Mouse (Mus musculus) hindbrain, embryonic 11.5 days (tissue): Measurements from ENCODE around the gene Sla2. TPM values are rescaled to one million over a fixed set of nuclear protein-coding genes. Genes with fewer than 3 reads are reported as not detected.
A peak's percentile ranks its signal among the peaks of the same experiment; 100 is the strongest.

Experiments
- ATAC-seq: fragments of 200-750 bp; cut with Nextera tagmentation; 2 replicates; pipeline ENCODE4 v1.8.0; 2017; ENCODE audit warnings: mild to moderate bottlenecking, moderate TSS enrichment, moderate library complexity; ENCODE audit not compliant: low FRiP score
- DNase-seq: peaks from one replicate; pipeline ENCODE4 v3.0.0-alpha.2; 2015; ENCODE audit warnings: low spot score
- H3K27ac ChIP-seq: fragments of 300-500 bp; sonication (generic); 2 replicates; pipeline ENCODE4 v1.5.1; 2014; ENCODE audit warnings: mild to moderate bottlenecking, low read depth, low read length
- H3K27me3 ChIP-seq: fragments of 300-500 bp; sonication (generic); 2 replicates; pipeline ENCODE4 v1.6.1; 2014; ENCODE audit warnings: mild to moderate bottlenecking, low read length, moderate library complexity, mixed read lengths; ENCODE audit not compliant: control insufficient read depth, insufficient read depth
- H3K36me3 ChIP-seq: fragments of 300-500 bp; sonication (generic); 2 replicates; pipeline ENCODE4 v1.6.1; 2014; ENCODE audit warnings: mild to moderate bottlenecking, low read length, moderate library complexity, mixed read lengths; ENCODE audit not compliant: control insufficient read depth, insufficient read depth
- H3K4me1 ChIP-seq: fragments of 300-500 bp; sonication (generic); replicated peaks from 2 replicates; pipeline ENCODE4 v1.6.1; 2014; ENCODE audit warnings: low read length, mixed read lengths; ENCODE audit not compliant: control insufficient read depth, insufficient read depth
- H3K4me2 ChIP-seq: fragments of 300-500 bp; sonication (generic); replicated peaks from 2 replicates; pipeline ENCODE4 v1.6.1; 2014; ENCODE audit warnings: mild to moderate bottlenecking, low read depth, low read length
- H3K4me3 ChIP-seq: fragments of 300-500 bp; sonication (generic); 2 replicates; pipeline ENCODE4 v1.5.1; 2014; ENCODE audit warnings: low read depth, low read length
- H3K9ac ChIP-seq: fragments of 300-500 bp; sonication (generic); 2 replicates; pipeline ENCODE4 v1.6.1; 2014; ENCODE audit warnings: low read depth, low read length
- H3K9me3 ChIP-seq: fragments of 300-500 bp; sonication (generic); 2 replicates; pipeline ENCODE4 v1.6.1; 2016; ENCODE audit warnings: low read length; ENCODE audit not compliant: control insufficient read depth
- WGBS: fragments of 180-500 bp; shearing (Covaris S2); extraction: QIAGEN DNeasy Blood & Tissue Kit; methylation state at CpG from one replicate; pipeline ENCODE4 v1.1.7; 2014; 5-methylcytosine and 5-hydroxymethylcytosine counted together
- polyA plus RNA-seq: library from polyadenylated mRNA; unstranded; fragments of >200 nt; fragmentation: Nextera tagmentation; extraction: Ambion mirVana; gene quantifications from 2 replicates; pipeline ENCODE4 v1.2.1, GENCODE M21; 2014

Sla2 gene
- polyA plus RNA-seq, 1 experiment from 2014 or later = 0.59 TPM

- Histone ChIP-seq H3K9me3 (no peaks in the 10 kb centered on the region), H3K9ac (peak overlapping the region; percentile 88; the same call in 1 of the 2 replicates), H3K36me3 (peaks cover 3% of the 10 kb centered on the region; the same call in 1 of the 2 replicates), H3K4me1 (peaks cover 14% of the 10 kb centered on the region; the same call in 1 of the 2 replicates), H3K27ac (no peak overlapping the region), H3K27me3 (no peaks in the 10 kb centered on the region), H3K4me3 (peak overlapping the region; percentile 87), H3K4me2 (peak overlapping the region; percentile 84)
- ATAC-seq (no peak), DNase-seq (peak; percentile 36)
- WGBS = 17% methylated on average over 11 of the region's 11 CpGs
Measured at GRCm38 (mm10) chr2:156842711-156843110, 44.3 kb downstream of the Sla2 start.

DNA sequence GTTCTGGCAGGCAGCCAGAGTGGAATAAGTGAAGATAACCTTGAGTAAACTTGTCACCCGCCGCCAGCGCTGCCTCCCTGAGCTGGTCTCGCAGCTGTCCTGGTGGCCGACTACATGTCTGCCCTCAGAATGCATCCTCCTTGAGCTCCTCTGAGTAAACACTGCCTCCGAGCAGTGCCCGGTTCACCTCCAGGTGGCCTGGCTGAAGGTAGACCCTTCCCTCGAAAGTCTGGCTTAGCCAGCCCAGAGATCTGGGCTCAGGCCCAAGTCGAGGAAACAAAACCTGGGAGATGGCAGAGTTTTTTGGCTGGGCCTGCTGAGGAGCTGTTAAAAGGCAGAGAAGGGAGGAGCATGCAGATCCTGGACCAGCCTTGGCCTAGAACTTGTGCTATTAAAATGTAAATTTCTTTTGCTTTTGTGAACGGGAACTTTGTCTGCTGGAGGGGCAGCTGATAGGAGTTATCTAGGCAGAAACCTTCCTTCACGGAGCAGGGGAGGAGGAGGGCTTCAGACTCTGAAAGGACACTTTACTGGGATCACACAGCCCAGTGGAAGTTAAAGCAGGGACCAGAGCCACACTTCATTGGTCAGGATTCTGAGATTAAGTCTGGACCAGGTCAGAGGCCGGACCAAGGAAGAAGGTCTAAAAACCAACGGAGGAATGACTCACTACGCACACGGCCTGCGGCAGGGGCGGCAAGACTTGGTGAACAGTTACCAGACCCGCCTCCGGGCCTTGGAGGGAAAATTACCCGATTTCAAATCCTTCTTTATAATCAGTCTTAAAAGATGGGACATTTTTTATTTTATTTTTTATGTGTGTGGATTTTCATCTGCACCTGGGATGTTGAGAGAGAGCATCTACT lies 44.9 kb downstream of the Sla2 start:
- H3K4me2 ChIP-seq = peak overlapping the region; percentile 84
- H3K27ac ChIP-seq = peak overlapping the region; percentile 68
- H3K36me3 ChIP-seq = peaks cover under 1% of the 10 kb centered on the region; the same call in 1 of the 2 replicates
- peaks cover 14% of the 10 kb centered on the region; the same call in 1 of the 2 replicates for H3K4me1 ChIP-seq
- WGBS = 2% methylated on average over 20 of the region's 20 CpGs
- no peak for ATAC-seq
- peak; percentile 56 for DNase-seq
- H3K27me3 ChIP-seq = no peaks in the 10 kb centered on the region
- peak overlapping the region; percentile 88 for H3K9ac ChIP-seq
- no peaks in the 10 kb centered on the region for H3K9me3 ChIP-seq
- H3K4me3 ChIP-seq = peak overlapping the region; percentile 87

DNA sequence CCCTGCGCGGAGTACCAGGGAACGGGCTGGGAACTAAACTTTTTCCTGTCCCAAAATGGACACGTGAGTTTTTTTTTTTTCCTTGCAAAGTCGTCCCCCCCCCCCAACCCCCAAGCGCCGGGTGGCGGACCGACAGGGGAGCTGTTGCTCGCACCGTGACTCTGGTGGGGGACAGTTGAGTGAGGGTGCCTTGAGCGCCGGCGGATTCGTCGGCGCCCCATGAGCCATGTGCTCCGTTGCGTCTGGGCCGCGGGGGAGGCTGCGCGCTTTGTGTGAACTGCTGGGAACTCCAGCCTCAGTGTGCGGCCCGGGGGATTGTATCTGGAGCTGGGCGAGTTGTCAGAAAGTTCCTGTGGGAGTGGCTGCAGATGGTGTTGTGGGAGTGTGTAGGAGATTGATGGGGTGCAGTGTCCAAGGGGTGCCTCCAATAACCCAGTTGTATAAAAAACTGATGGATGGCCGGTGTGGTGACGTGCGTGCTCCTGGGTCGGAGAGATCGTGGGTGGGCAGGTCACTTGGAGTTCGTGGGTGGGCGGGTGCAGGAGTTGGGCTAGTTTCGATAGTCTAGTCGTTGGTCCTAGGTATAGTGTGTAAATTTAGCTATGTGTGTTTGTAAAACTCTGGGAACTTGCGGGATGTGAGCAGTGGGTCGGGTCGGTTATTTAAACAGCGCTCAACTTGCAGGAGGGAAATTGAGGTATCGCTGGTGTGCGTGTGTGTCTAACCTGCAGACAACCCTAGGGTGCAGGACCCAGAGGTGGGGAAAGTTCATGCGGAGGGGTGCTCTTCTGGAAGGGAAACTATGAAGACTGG lies 45.8 kb downstream of the Sla2 start:
- peak overlapping the region; percentile 88 for H3K9ac ChIP-seq
- DNase-seq (peak; percentile 74), ATAC-seq (peak; percentile 28; the same call in 1 of the 2 replicates)
- peak overlapping the region; percentile 87 for H3K4me3 ChIP-seq
- no peaks in the 10 kb centered on the region for H3K27me3 ChIP-seq
- peak overlapping the region; percentile 90 for H3K27ac ChIP-seq
- under 1% methylated on average over 41 of the region's 42 CpGs for WGBS
- H3K4me2 ChIP-seq = peak overlapping the region; percentile 84
- H3K36me3 ChIP-seq = no peaks in the 10 kb centered on the region
- peaks cover 14% of the 10 kb centered on the region; the same call in 1 of the 2 replicates for H3K4me1 ChIP-seq
- H3K9me3 ChIP-seq = no peaks in the 10 kb centered on the region

- no peaks in the 10 kb centered on the region for H3K9me3 ChIP-seq
- peak overlapping the region; percentile 90 for H3K27ac ChIP-seq
- H3K27me3 ChIP-seq = no peaks in the 10 kb centered on the region
- peak; percentile 77 for DNase-seq
- peak; percentile 38 for ATAC-seq
- H3K4me2 ChIP-seq = peak overlapping the region; percentile 84
- WGBS = under 1% methylated on average over 43 of the region's 79 CpGs
- H3K4me3 ChIP-seq = peak overlapping the region; percentile 87
- peaks cover 14% of the 10 kb centered on the region; the same call in 1 of the 2 replicates for H3K4me1 ChIP-seq
- H3K9ac ChIP-seq = peak overlapping the region; percentile 88
- no peaks in the 10 kb centered on the region for H3K36me3 ChIP-seq
Measured at GRCm38 (mm10) chr2:156840301-156841027, 46.5 kb downstream of the Sla2 start.

- Histone ChIP-seq H3K27me3 (no peaks in the 10 kb centered on the region), H3K4me3 (peak within 1 kb of the TSS; percentile 87), H3K9me3 (no peaks in the 10 kb centered on the region), H3K27ac (peak within 1 kb of the TSS; percentile 90), H3K9ac (peak within 1 kb of the TSS; percentile 88), H3K4me1 (peaks cover 10% of the 10 kb centered on the region; the same call in 1 of the 2 replicates), H3K4me2 (peak within 1 kb of the TSS; percentile 84), H3K36me3 (no peaks in the 10 kb centered on the region)
- DNase-seq (peak; percentile 96), ATAC-seq (peak; percentile 84)
- whole genome bisulfite sequencing = 1% methylated on average over 43 of the region's 61 CpGs
Measured at GRCm38 (mm10) chr2:156839319-156840191, 47.4 kb downstream of the Sla2 start, which contains the start of gene Tgif2. Gene Tgif2 (plus strand): TSS chr2:156840007.

DNA sequence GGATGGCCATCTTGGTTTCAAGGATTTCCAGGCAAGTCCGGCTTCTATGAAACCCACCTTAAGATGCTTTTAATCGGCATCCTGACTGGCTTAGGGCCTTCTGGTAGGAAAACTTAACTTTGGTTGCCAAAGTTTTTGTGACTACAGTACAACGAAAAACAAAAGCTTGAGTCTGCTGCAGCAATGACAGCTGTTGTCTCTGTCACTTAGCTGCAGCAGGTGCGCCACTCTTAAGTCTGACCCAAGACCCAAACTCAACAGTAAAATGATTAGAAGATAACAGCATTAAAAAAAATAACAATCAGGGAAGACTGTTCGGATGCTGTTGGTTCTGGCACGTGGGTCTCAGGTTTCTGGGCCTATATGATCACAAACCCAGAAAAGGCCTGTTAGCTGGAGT lies 48.2 kb downstream of the Sla2 start:
- Histone ChIP-seq H3K27me3 (no peaks in the 10 kb centered on the region), H3K4me1 (peaks cover 8% of the 10 kb centered on the region; the same call in 1 of the 2 replicates), H3K27ac (no peak overlapping the region), H3K4me2 (peak overlapping the region; percentile 84; the same call in 1 of the 2 replicates), H3K9me3 (no peaks in the 10 kb centered on the region), H3K9ac (peak overlapping the region; percentile 88; the same call in 1 of the 2 replicates), H3K36me3 (no peaks in the 10 kb centered on the region), H3K4me3 (peak overlapping the region; percentile 87; the same call in 1 of the 2 replicates)
- DNase-seq (no peak), ATAC-seq (no peak)
- 67% methylated on average over 6 of the region's 6 CpGs for WGBS

DNA sequence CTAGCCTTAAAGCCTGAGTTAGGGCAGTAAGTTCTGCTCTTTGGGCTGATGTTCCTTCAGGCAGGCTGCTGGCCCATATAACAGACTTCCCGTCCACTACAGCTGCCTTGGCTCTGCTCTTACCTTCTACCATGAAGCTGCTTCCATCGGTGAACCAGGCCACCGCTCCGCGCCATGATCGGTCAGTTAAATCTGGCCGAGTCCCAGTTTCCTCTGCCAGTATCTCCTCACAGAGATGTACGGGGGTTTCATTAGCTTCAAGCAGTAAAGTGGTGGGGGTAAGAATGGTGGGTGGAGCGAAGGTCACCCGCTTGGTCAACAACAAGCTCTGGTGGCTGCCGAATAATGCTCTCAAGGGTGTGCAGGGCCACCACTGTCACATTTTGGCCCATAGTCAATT lies 52.7 kb downstream of the Sla2 start:
- WGBS = 98% methylated on average over 11 of the region's 11 CpGs
- H3K27ac ChIP-seq = no peak overlapping the region
- H3K9me3 ChIP-seq = peaks cover 2% of the 10 kb centered on the region
- no peak overlapping the region for H3K9ac ChIP-seq
- DNase-seq (no peak), ATAC-seq (no peak)
- no peaks in the 10 kb centered on the region for H3K4me1 ChIP-seq
- H3K36me3 ChIP-seq = peaks cover 7% of the 10 kb centered on the region; the same call in 1 of the 2 replicates
- H3K27me3 ChIP-seq = no peaks in the 10 kb centered on the region
- H3K4me3 ChIP-seq = no peak overlapping the region
- no peak overlapping the region for H3K4me2 ChIP-seq
